Mouse (Mus musculus) hindbrain, embryonic 16.5 days (tissue): ENCODE measurements around the gene Git1. TPM values are rescaled to one million over a fixed set of nuclear protein-coding genes. Genes with fewer than 3 reads are reported as not detected.

Experiments used
- ATAC-seq: fragments of 200-750 bp; cut with Nextera tagmentation; 2 replicates; pipeline ENCODE4 v1.8.0; 2017; ENCODE audit warnings: moderate TSS enrichment, moderate library complexity
- H3K27ac ChIP-seq: fragments of 300-500 bp; sonication (generic); 2 replicates; pipeline ENCODE4 v1.5.1; 2014; ENCODE audit warnings: low read depth, mild to moderate bottlenecking, control low read depth, low read length, moderate library complexity
- H3K27me3 ChIP-seq: fragments of 300-500 bp; sonication (generic); replicated peaks from 2 replicates; pipeline ENCODE4 v1.6.1; 2014; ENCODE audit warnings: low read length; ENCODE audit not compliant: control insufficient read depth, insufficient read depth
- H3K36me3 ChIP-seq: fragments of 300-500 bp; sonication (generic); 2 replicates; pipeline ENCODE4 v1.6.1; 2014; ENCODE audit warnings: mild to moderate bottlenecking, low read length, moderate library complexity, mixed read lengths; ENCODE audit not compliant: control insufficient read depth, insufficient read depth
- H3K4me1 ChIP-seq: fragments of 300-500 bp; sonication (generic); 2 replicates; pipeline ENCODE4 v1.6.1; 2014; ENCODE audit warnings: low read depth, low read length; ENCODE audit not compliant: control insufficient read depth, insufficient read depth
- H3K4me2 ChIP-seq: fragments of 300-500 bp; sonication (generic); 2 replicates; pipeline ENCODE4 v1.6.1; 2014; ENCODE audit warnings: mild to moderate bottlenecking, low read length, control low read depth, moderate library complexity
- H3K4me3 ChIP-seq: fragments of 300-500 bp; sonication (generic); 2 replicates; pipeline ENCODE4 v1.5.1; 2014; ENCODE audit warnings: mild to moderate bottlenecking, low read length, control low read depth, moderate library complexity
- H3K9ac ChIP-seq: fragments of 300-500 bp; sonication (generic); 2 replicates; pipeline ENCODE4 v1.6.1; 2014; ENCODE audit warnings: low read depth, mild to moderate bottlenecking, control low read depth, low read length, moderate library complexity
- H3K9me3 ChIP-seq: fragments of 300-500 bp; sonication (generic); 2 replicates; pipeline ENCODE4 v1.6.1; 2014; ENCODE audit warnings: mild to moderate bottlenecking, low read length, moderate library complexity; ENCODE audit not compliant: control insufficient read depth
- WGBS: fragments of 180-500 bp; shearing (Covaris S2); extraction: QIAGEN DNeasy Blood & Tissue Kit; methylation state at CpG from one replicate; pipeline ENCODE4 v1.1.7; 2014; 5-methylcytosine and 5-hydroxymethylcytosine counted together
- polyA plus RNA-seq: library from polyadenylated mRNA; unstranded; fragments of >200 nt; fragmentation: Nextera tagmentation; extraction: Ambion mirVana; gene quantifications from 2 replicates; pipeline ENCODE4 v1.2.1, GENCODE M21; 2015

Git1 gene
- polyA plus RNA-seq, 1 experiment from 2014 or later = 14.0 TPM

DNA sequence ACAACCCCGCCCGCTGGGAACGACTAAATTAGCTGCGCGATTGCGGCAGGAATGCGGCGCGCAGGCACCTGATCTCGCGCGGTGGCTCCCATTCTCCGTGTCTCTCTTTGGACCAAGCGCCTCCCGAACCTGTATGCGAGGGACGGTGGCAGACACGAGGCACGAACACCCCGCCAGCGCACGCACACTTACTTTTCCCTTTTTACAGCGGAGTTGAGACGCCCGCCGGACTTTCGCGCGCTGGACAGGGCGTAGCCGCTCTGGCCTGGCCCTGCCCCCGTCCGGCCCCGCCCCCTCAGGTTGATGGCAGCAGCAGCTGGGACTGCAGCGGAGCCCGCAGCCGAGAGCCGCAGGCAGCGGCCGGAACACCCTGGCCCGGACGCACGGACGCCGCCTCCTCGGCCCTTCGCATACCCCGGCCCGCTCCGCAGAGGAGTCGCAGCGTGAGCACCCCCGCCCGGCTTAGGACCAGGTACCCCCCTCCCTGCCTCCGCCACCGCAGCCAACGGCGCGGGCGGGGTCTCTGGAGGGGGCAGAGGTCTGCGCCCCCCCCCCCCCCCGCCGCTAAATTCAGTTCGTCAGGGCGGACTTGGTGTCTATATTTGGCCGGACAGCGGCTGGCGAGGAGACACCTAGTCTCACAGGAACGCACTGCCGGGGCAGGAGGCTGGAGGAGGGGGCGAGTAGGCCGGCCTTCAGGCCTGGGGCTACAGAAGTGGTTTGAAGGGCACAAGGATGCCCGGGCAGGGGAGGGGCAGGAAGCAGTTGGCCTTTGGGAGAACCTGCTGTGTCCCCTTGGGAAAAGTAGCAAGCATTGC is 30.9 kb upstream of the Git1 start, which contains the start of gene Coro6:
TSS of gene Coro6 (plus strand) at position 129 of the 818 bp plus-strand sequence.
- Histone ChIP-seq H3K4me3 (peak within 1 kb of the TSS; percentile 59), H3K36me3 (no peaks in the 10 kb centered on the region), H3K4me2 (peak within 1 kb of the TSS; percentile 99), H3K9ac (peak within 1 kb of the TSS; percentile 66), H3K4me1 (peaks cover 8% of the 10 kb centered on the region; the same call in 1 of the 2 replicates), H3K27ac (no peak within 1 kb of the TSS), H3K27me3 (peaks cover 23% of the 10 kb centered on the region), H3K9me3 (no peaks in the 10 kb centered on the region)
- peak; percentile 44; the same call in 1 of the 2 replicates for ATAC-seq
- under 1% methylated on average over 41 of the region's 73 CpGs for WGBS

DNA sequence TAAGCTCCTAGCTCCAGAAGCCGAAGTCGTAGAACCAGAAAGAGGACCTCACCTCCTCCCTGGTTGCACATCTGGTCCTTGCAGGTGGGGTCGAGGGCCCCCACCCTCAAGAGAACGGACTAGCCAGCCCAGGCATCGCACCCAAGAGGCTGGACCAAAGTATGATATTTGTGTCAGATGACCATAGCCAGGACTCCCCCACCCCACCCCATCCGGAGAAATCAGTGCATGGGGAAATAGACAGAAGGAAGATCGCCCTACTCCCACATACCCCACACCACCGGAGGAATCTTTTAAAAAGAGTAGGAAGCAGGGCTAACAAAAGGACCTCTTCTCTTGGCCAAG is 30.3 kb upstream of the Git1 start:
- H3K27me3 ChIP-seq = peaks cover 23% of the 10 kb centered on the region
- no peak for ATAC-seq
- H3K4me3 ChIP-seq = peak overlapping the region; percentile 59
- H3K36me3 ChIP-seq = no peaks in the 10 kb centered on the region
- no peak overlapping the region for H3K27ac ChIP-seq
- no peak overlapping the region for H3K9ac ChIP-seq
- 49% methylated on average over 8 of the region's 8 CpGs for whole genome bisulfite sequencing
- H3K4me1 ChIP-seq = peaks cover 8% of the 10 kb centered on the region; the same call in 1 of the 2 replicates
- no peaks in the 10 kb centered on the region for H3K9me3 ChIP-seq
- peak overlapping the region; percentile 99 for H3K4me2 ChIP-seq

DNA sequence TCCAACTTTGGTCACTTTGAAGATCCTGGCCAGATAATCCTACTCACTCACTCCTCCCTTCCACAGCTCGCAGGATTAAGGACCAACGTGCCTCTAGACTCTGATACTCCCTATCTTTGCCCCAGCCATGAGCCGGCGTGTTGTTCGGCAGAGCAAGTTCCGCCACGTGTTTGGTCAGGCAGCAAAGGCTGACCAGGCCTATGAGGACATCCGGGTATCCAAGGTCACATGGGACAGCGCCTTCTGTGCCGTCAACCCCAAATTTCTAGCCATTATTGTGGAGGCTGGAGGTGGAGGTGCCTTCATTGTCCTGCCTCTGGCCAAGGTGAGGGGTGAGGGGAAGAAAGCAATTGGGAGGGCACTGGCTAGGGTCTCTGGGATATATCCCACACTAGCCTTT is 29.6 kb upstream of the Git1 start:
- H3K4me2 ChIP-seq = no peak overlapping the region
- WGBS = 83% methylated on average over 10 of the region's 10 CpGs
- H3K4me3 ChIP-seq = no peak overlapping the region
- H3K9me3 ChIP-seq = no peaks in the 10 kb centered on the region
- peaks cover 8% of the 10 kb centered on the region; the same call in 1 of the 2 replicates for H3K4me1 ChIP-seq
- no peak overlapping the region for H3K9ac ChIP-seq
- H3K27me3 ChIP-seq = peaks cover 23% of the 10 kb centered on the region
- H3K36me3 ChIP-seq = no peaks in the 10 kb centered on the region
- ATAC-seq = no peak
- no peak overlapping the region for H3K27ac ChIP-seq

DNA sequence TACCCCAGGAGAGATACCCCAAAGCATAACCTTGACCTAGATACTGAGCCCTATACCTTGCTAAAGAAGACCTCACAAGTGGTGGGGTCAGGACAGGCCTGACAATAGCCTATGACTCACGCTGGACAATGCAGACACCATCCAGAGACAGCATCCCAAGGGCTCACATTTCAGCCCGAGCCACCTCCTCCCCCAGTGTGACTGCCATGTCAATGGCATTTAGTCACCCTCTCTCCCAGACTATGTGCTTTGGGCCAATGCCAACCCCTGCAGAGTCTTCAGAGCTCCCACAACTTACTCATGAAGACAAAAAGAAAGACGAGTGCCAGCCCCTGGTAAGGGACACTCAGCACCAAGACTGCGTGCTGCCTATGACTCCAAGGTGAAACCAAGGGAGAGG is 28.7 kb upstream of the Git1 start:
- ATAC-seq = no peak
- no peak overlapping the region for H3K27ac ChIP-seq
- H3K4me2 ChIP-seq = no peak overlapping the region
- 38% methylated on average over 4 of the region's 4 CpGs for WGBS
- H3K4me1 ChIP-seq = peaks cover 8% of the 10 kb centered on the region; the same call in 1 of the 2 replicates
- no peak overlapping the region for H3K4me3 ChIP-seq
- H3K27me3 ChIP-seq = peaks cover 23% of the 10 kb centered on the region
- H3K36me3 ChIP-seq = no peaks in the 10 kb centered on the region
- no peaks in the 10 kb centered on the region for H3K9me3 ChIP-seq
- H3K9ac ChIP-seq = no peak overlapping the region

DNA sequence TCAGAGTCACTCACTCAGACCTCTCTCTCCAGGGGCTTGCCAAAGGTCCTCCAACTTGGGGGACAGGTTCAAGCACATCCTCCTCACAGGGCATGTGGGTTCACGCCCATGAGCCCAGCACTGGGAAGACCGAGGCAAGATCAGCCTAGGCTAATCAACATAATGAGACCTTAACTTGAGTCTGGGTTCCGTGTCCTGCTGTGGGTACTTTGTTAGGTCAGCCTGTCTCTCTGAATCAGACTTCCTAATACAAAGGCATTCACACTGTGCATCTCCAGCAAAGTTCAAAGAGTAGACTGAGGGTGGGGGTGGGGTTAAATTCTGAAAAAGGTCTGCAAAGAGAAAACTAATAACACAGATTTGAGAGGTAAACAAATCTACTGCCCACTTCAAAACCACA is 28.3 kb upstream of the Git1 start:
- peaks cover 23% of the 10 kb centered on the region for H3K27me3 ChIP-seq
- H3K27ac ChIP-seq = no peak overlapping the region
- WGBS = 51% methylated on average over 3 of the region's 3 CpGs

DNA sequence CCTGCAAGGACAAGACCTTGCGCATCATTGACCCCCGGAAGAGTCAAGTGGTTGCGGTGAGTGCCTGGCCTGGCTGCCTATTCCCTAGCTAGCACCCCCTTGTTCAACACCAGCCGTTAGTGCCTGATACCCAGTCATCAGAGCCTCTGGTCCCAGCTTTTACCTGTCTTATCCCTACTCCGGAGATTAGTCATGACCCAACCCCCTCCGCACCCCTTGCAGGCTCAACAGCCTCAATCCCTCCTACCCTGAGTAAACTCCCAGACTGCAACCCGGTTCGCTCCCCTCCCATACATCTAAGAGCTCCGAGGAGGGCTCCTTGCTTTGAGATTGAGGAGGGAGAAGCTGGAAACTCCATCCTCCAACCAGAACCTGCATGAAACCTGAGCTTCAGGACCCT is 26.8 kb upstream of the Git1 start:
- 46% methylated on average over 9 of the region's 9 CpGs for WGBS
- H3K27ac ChIP-seq = no peak overlapping the region
- peaks cover 16% of the 10 kb centered on the region for H3K27me3 ChIP-seq
- no peak overlapping the region for H3K9ac ChIP-seq
- H3K4me1 ChIP-seq = peaks cover 8% of the 10 kb centered on the region; the same call in 1 of the 2 replicates
- no peaks in the 10 kb centered on the region for H3K9me3 ChIP-seq
- H3K4me3 ChIP-seq = no peak overlapping the region
- no peak overlapping the region for H3K4me2 ChIP-seq
- no peak for ATAC-seq
- H3K36me3 ChIP-seq = peaks cover 7% of the 10 kb centered on the region; the same call in 1 of the 2 replicates

More for the DNA sequence above, 28.3 kb upstream of the Git1 start:
- Histone ChIP-seq H3K4me3 (no peak overlapping the region), H3K9ac (no peak overlapping the region), H3K36me3 (no peaks in the 10 kb centered on the region), H3K4me1 (peaks cover 8% of the 10 kb centered on the region; the same call in 1 of the 2 replicates), H3K4me2 (no peak overlapping the region), H3K9me3 (no peaks in the 10 kb centered on the region)
- no peak for ATAC-seq

DNA sequence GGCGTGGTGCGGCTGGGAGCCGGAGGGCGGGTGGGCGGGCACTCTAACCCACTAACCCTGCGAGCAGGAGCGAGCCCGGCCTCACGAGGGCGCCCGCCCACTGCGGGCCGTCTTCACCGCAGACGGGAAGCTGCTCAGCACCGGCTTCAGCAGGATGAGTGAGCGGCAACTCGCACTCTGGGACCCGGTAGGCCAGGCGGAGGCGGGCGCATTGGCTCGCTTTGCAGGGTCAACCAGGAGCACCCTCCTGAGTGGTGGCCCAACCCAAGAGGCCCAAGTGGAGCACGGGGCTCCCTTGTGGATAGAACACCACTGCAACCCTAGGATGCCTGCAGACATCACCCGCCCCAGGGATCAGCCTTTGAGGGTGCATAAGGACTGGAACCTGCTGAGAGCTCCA is 26.2 kb upstream of the Git1 start:
- 0 out of 2 replicates have a peak, but pooled peaks have one; percentile 3 for ATAC-seq
- H3K27ac ChIP-seq = no peak overlapping the region
- H3K4me3 ChIP-seq = no peak overlapping the region
- no peaks in the 10 kb centered on the region for H3K9me3 ChIP-seq
- peaks cover 16% of the 10 kb centered on the region for H3K27me3 ChIP-seq
- peaks cover 4% of the 10 kb centered on the region; the same call in 1 of the 2 replicates for H3K4me1 ChIP-seq
- no peak overlapping the region for H3K4me2 ChIP-seq
- 7% methylated on average over 23 of the region's 25 CpGs for WGBS
- H3K36me3 ChIP-seq = peaks cover 13% of the 10 kb centered on the region
- H3K9ac ChIP-seq = no peak overlapping the region

DNA sequence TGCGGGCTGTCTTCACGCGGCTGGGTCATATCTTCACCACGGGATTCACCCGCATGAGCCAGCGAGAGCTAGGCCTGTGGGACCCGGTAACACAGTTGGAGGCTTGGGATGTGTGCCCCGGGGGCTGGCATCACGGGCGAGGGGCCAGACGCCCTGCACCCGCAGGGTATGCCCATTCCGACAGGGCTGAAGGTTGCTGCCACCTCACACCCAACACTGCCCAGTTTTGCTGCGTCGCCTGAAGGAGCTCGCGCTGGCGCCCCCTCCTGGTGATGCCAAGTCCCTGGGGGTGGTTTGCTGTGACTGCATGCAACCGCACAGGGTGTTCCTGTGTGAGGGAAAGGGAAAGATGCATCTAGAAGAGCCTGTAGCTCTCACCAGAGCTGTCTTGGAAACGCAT is 25.6 kb upstream of the Git1 start:
- Histone ChIP-seq H3K27ac (no peak overlapping the region), H3K9ac (no peak overlapping the region), H3K4me1 (no peaks in the 10 kb centered on the region; the same call in 1 of the 2 replicates), H3K36me3 (peaks cover 19% of the 10 kb centered on the region), H3K9me3 (no peaks in the 10 kb centered on the region), H3K4me3 (no peak overlapping the region), H3K27me3 (peaks cover 16% of the 10 kb centered on the region), H3K4me2 (no peak overlapping the region; the same call in 1 of the 2 replicates)
- 11% methylated on average over 20 of the region's 20 CpGs for WGBS
- no peak for ATAC-seq

DNA sequence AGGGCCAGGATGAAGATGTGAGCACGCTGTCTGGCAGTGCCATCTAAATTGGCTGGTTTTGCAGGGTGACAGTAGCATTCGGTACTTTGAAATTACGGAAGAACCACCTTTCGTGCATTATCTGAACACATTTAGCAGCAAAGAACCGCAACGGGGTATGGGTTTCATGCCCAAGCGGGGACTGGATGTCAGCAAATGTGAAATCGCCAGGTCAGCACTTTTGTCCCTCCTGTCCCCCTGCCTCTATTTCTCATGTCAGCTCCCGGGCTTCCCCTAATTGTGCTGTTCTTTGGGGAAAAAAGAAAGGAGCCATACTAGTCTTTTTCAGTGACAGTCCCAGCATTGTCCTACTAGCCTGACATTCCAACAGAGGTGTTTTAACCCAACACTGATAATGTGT is 25.0 kb upstream of the Git1 start:
- peaks cover 16% of the 10 kb centered on the region for H3K27me3 ChIP-seq
- 84% methylated on average over 9 of the region's 9 CpGs for WGBS

More for the DNA sequence above, 25.0 kb upstream of the Git1 start:
- Histone ChIP-seq H3K4me2 (no peak overlapping the region), H3K27ac (no peak overlapping the region), H3K9ac (no peak overlapping the region), H3K4me3 (no peak overlapping the region), H3K9me3 (no peaks in the 10 kb centered on the region), H3K4me1 (no peaks in the 10 kb centered on the region), H3K36me3 (peaks cover 22% of the 10 kb centered on the region)
- ATAC-seq = no peak
